Mouse (Mus musculus) embryonic stem cell, embryonic (primary cell): ENCODE data around the gene Klhl3.

ENCODE experiments used
- CTCF ChIA-PET, 4 experiments: fragments of 300-600 bp in 2 of 4; fragments of 350-600 bp in 2 of 4; sonication (Branson Sonifier 250); formaldehyde crosslinking; loops; one replicate each; lab custom pipeline; 2022; ENCODE audit warnings: inconsistent platforms in 2 of 4; lab: Charles Lee
- POLR2A ChIA-PET, 4 experiments: fragments of 300-600 bp in 2 of 4; fragments of 350-600 bp in 2 of 4; sonication (Branson Sonifier 250); formaldehyde crosslinking; loops; one replicate each; lab custom pipeline; 2022; ENCODE audit warnings: antibody characterized with exemption in 4 of 4, inconsistent platforms in 1 of 4; lab: Charles Lee

Klhl3 gene

DNA sequence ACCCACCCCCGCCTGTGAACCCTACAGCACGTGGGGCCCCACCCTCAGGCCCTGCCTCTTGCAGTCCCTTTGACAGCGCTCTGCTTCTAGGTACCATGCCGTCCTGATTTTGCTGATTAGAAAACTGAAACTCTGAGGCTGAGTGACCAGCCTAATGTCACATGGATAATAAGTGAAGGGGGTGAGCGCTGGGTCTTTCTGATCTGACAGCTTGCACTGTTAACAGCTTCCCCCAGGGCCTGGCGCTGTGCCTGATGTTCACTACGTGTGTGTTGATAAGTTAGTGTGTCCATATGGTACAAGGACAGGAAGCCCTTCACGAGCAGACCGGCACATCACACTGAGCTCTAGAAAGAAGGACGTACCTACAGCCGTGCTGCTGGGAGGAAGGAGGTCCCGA, 130.1 kb downstream of the Klhl3 start:
- CTCF ChIA-PET: interaction anchor here in 3 of 4 experiments (0.7 to 1.6 kb wide), 7 partner anchors 20 to 138 kb away, joined by 3 to 4 read pairs (median 3); no protein-coding TSS in a partner anchor
- POLR2A ChIA-PET: interaction anchor here in 2 of 4 experiments (0.6 to 2.1 kb wide), 5 partner anchors 11 to 610 kb away, joined by 3 to 10 read pairs (median 3); partner anchors contain the start of gene Hnrnpa0 (in 1 of the 2)

DNA sequence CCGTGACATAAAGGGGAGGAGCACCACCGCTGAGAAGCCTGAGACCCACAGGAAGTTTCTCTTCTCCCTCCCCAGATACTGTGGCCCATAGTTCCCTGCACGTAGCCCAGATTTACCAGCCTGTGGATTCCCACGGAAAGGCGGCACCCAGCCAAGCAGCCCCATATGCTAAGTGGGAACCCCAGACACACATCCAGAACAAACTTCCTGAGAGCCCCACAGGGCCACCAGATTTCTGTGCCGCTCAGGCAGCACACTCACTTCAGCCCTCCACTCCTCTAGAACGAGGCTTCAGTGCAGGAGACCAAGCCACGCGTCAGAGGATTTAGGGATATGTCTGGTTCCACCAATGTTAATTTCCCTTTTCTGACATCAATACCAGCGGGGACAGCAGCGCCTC, 130.5 kb downstream of the Klhl3 start:
- ChIA-PET CTCF (interaction anchor here in 1 of 4 experiments (1.3 to 1.6 kb wide), 2 partner anchors 30 to 138 kb away, joined by 3 read pairs; no protein-coding TSS in a partner anchor), POLR2A (interaction anchor here in 2 of 4 experiments (0.8 to 1.2 kb wide), 2 partner anchors 26 to 84 kb away, joined by 3 read pairs; no protein-coding TSS in a partner anchor)

DNA sequence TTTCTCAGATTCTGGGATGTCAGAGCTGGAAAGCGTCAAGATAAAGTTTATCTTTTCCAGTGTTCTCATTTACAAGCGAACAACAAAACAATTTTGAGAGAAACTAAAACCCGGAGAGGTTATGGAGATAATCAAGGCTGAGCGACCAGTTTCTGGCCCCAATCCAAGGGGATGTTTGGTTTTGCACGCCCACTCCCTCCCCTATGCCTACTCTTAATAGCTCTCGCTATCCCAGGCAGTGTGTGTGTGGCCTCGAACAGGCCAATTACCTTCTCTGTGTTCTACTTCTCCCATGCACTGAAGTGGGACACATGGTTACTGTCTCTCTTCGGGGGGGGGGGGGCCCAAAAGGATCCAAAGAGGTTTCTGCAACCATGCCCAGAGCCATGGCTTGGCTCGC, 132.7 kb downstream of the Klhl3 start:
- ChIA-PET POLR2A (interaction anchor here in 2 of 4 experiments (0.6 to 0.7 kb wide), 2 partner anchors 610 to 1616 kb away, joined by 3 to 5 read pairs; no protein-coding TSS in a partner anchor), CTCF (no interaction called here)

DNA sequence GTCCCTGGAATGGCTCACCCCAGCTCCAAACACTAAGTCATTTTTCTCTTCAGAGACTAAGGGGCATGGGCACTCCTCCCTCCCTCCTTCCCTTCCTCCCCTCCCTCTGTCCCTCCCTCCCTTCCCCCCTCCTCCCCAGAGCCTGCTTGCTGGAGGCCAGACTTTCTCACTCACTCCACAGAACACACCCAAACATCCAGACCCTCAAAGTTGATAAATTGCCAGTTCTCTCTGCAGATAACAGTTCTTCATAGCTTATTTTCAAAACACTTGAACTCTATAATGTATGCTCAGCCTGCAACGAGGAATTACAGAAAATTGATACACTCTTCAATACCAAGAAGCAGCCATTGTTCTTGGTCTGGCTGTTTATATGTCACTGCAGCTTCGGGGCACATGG, 133.3 kb downstream of the Klhl3 start:
- POLR2A ChIA-PET: interaction anchor here in 2 of 4 experiments (0.6 kb wide), 2 partner anchors 666 to 1617 kb away, joined by 3 read pairs; no protein-coding TSS in a partner anchor
- CTCF ChIA-PET: no interaction called here

DNA sequence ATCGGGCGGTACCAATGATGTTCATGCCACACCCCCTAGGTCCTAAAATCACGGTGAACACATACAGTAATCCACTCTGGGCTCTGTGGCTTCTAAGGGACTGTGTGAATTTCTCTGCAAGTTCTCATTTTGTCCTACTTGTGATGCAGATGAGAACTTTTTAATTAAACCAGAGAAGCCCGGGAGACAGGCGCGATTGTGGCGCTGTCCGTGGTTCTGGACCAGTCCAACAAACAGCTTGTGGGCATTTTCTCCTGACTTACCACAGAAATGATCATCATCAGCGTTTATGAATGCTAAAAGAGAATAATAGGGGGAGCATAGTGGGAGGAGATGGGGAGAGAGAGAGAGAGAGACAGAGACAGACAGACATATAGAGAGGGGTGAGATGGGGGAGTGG, 134.5 kb downstream of the Klhl3 start:
- ChIA-PET CTCF (interaction anchor here in 1 of 4 experiments (0.9 kb wide), 1 partner anchor 66 kb away, joined by 3 read pairs; no protein-coding TSS in a partner anchor), POLR2A (no interaction called here)

DNA sequence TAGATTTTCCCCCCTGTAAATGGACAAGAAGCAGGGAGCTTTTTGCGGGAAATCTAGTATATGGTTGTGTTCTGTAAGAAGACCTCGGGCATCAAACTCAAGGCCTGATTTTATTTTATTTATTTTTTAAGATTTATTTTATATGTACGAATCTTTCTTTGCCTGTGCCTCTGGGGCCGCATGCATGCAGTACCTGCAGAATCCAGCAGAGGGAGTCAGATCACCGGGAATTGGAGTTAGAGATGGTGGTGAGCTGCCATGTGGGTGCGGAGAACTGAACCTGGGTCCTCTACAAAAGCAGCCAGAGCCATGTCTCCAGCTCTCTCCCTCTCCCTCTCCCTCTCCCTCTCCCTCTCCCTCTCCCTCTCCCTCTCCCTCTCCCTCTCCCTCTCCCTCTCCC, 135.7 kb downstream of the Klhl3 start:
- POLR2A ChIA-PET: no interaction called here
- CTCF ChIA-PET: interaction anchor here (0.6 to 2.2 kb wide), 11 partner anchors 8 to 256 kb away, joined by 3 to 9 read pairs (median 4); partner anchors contain the start of genes Hnrnpa0 (in 1 of the 4) and Spock1 (in 1 of the 4)

DNA sequence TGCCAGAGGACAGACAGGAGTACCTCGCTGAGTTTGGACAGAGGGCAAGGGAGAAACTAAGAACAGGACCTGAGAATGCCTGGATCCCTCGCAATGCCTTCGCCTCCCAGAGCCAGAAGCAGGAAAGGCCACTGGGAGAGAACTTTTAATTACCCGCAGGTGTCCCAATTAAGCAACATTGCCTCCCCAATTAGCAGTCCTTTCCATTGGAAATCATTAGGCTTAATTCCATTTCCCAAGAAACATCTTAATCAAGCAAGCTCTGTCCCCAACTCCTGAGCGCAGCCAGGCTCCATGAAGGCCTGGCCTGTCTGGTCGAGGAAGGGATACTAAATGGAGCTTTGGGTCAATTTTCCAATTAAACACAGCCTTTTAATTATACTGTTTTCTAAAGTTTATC, 147.7 kb downstream of the Klhl3 start:
- CTCF ChIA-PET: no interaction called here
- POLR2A ChIA-PET: no interaction called here

DNA sequence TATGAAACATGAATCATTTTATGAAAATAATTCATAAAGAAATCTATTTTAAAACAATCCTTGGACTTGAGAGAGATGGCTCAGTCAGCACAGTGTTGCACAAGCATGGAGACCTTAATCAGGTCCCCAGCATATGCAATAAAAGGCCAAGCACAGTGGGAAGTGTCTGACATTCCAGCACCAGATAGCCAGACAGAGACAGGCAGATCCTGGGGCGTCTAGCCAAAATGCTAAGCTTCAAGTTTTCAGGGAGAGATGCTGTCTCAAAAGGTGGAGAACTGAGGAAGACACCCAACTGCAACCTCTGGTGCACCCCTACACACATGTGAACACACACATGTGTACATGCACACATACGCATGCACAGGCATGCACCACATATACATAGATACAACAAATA, 153.1 kb downstream of the Klhl3 start:
- ChIA-PET POLR2A (no interaction called here), CTCF (interaction anchor here in 1 of 4 experiments (0.6 kb wide), 1 partner anchor 52 kb away, joined by 3 read pairs; the partner anchor contains the start of gene Spock1)

DNA sequence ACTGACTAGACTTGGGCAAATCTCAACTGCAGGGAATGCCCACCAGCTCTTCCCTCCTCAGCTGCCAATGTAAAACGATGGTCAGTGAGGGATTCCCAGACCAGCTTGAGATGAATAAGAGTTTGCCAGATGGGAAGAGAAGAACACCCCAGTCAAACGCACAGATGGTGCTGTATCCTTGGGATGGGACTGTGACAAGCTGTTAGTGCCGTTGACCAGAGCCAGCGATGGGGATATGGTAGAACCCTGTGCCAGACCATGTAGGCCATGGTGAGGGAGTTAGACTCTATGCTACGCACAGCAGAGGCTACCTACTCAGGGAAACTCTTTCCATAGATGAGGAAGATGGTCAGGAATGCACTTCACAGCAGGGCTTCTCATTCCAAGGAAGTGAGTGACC, 153.6 kb downstream of the Klhl3 start:
- ChIA-PET POLR2A (no interaction called here), CTCF (interaction anchor here in 1 of 4 experiments (0.6 kb wide), 1 partner anchor 51 kb away, joined by 3 read pairs; the partner anchor contains the start of gene Spock1)
